Mouse (Mus musculus): ENCODE measurements around the gene Txn2.

Txn2 gene

DNA sequence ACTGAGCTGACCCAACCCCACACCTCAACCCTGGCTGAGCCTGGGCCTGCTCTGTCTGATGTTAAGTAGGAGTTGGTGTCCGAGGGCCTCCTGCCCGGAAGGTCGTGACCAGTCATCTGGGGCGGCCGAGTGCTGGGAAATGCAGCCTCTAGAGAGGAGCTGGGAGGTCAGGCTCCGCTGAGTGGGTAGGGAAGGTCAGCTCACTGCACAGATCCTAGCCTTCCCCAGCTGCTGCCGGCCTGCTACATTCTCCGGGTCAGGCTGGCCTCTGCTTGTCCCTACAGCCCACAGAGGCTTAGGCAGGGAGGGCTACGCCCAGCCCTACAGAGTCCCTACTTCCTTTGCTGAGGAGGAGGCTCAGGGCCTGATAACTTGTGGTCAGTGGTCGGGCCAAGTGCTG lies 22.3 kb downstream of the Txn2 start:
- DNase-seq (ENCODE audit: low spot score), result no peak

DNA sequence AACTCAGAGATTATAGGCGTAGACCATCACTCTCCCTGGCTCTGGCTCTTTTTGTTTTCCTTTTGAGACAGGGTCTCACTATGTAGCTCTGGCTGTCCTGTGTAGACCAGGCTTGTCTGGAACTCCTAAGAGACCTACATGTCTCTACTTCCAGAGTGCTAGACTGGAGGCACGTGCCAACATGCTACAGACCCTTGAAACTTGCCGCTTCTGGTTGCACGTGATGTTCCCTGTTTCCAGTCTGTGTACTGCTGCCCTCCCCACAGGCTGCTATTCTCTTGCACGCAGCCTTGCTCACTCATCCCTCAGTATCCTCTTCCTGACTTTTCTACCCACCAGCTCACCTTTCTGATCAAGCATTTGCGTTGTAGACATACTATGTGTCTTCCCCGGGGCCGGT lies 22.7 kb downstream of the Txn2 start:
- DNase-seq (ENCODE audit: low spot score), result no peak

DNA sequence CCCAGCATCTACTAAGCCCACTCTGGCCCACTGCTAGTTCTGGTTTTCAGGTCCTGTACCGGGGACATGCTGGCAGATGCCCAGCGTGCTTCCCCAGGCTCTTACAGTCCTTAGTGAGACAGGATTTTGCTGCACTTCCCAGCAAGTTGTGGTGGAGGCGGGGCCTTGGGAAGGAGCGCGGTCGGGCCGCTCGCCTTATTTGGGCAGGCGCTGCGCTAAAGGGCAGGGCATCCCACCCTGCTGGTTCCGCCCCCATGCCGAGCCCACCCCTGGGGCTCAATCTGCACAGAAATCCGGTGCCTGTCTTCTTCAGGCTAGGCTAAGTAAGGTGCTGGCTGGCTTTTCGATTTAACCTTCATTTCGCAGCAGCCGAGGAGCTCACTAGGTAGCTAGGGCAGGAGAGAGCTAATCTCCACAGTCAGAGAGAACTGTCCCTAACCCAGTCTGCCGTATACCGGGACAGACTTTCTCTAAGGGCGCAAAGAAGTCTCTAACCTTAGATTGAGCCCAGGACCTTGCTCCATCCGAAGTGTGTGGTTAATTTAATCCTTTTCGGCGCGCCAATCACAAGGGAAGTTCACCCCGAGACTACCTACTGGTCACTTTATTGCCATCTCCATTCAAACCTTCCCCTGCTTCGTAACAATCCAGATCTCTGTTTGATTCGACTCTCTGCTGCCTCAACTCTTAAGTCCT lies 23.4 kb downstream of the Txn2 start:
- no peak for DNase-seq (ENCODE audit: low spot score)

DNA sequence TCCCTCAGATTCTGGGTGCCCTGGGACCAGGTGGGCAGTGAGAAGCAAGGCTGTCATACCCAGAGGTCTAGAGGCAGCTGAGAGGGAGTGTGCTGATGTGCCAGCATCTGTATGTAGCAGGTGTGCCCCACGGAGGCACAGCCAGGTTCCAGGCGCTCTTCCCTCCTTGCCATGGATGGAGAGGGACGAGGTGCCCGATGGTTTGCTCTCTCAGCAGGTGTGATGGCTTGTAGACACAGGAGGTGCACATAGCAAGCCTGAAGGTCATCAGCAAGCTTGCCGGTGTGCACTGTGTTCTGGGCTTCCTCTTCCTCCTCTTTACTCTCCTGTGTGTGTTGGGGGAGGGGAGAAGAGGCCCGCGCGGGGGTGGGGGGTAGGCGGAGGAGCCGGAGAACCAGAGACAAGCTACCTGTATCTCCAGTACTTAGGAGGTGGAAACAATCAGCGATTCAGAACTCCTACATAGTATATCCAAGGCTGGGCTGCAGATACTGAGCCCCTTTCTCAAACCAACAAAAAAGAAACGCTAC lies 24.4 kb downstream of the Txn2 start:
- DNase-seq (ENCODE audit: low spot score), result no peak

DNA sequence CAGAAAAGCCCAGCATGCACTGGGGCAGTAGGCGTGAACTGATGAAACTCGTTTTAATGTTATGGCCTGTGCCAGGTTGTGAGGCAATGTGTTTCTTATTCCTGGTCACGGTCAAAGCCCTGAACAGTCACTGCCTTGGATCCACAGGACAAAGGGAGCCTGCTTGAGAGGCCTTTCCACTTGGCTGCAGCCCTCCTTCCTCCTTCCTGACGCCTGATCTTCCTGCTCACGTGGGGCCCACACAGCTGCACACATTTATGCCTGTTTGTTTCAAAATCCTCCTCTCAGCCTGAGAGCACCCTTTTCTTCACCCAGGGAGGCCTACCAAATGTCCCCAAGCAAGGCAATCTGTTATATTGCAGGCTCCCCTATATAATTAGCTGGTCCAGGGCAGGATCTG lies 25.6 kb downstream of the Txn2 start:
- DNase-seq (ENCODE audit: low spot score), result no peak

DNA sequence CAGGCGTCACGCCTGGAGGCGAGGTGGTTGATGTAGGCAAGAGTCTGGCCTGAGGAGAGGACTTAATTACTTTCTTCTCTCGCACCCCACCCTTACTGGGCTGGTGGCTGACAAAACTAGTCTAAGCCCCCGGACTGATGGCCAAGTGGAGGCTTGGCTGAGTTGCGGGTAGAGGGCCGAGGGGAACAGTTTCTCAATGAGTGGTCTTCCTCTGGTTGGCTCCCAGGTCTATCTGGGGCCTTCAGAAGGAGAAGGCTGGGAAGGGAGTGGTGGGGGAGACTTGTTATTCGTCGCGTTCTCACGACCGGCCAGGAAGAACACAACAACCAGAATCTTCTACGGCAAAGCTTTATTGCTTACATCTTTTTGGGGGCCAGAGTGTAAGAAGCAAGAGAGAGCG lies 33.9 kb downstream of the Txn2 start:
- DNase-seq (ENCODE audit: low spot score), result no peak

DNA sequence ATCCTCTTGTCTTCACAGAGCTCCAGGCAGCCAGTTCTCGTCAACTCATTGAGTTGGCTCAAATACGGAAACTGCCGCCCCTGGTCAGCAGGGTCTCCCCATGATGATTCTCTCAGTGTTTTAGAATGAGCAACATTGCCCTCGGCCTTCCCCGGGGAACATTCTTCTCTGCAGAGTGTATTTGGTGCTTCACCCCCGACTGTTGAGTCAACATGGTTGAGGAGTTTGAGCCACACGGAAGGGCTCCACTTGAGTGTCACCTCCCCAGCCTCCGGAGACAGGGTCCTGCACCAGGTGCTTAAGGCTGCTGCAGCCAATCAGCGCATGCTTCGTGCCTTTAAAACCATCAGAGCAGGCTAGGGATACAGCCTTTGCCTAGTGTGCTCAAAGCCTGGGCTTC lies 35.5 kb downstream of the Txn2 start:
- no peak for DNase-seq (ENCODE audit: low spot score)

DNA sequence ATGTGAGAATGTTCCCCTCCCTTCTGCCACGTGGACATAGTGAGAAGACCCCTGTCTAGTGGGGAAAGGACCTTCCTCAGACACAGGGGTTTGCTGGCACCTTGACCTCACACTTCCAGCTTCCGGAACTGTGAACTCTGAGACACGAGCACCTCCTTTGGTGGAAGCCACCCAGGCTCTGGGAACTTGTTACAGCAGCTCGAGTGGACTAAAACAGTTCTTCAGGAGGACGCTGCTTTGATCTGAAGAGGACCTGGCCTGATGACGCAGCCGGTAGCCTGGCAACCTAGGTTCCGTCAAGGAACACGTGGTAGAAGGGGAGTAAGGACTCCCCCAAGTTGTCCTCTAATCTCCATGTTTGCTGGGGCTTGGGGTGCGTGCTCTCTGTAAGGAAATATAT lies 36.4 kb downstream of the Txn2 start:
- DNase-seq (ENCODE audit: low spot score), result no peak

DNA sequence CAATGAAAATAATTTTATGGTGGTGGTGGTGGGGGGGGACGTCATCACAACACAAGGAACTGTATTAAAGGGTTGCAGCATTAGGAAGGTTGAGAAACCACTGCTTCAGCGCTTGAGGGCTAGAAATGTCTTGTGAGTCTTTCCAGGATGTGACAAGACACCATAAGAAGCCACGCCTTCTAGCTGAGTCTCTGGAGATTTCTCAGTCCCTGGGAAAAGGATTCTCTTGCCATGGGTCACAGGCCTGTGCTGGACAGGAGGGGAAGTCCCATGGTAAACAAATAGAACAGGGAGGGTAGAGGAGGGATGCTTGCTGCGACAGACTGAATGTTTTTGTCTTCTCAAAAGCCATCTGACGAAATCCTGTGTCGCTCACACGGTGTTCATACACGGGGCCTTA lies 37.0 kb downstream of the Txn2 start:
- no peak for DNase-seq (ENCODE audit: low spot score)

DNA sequence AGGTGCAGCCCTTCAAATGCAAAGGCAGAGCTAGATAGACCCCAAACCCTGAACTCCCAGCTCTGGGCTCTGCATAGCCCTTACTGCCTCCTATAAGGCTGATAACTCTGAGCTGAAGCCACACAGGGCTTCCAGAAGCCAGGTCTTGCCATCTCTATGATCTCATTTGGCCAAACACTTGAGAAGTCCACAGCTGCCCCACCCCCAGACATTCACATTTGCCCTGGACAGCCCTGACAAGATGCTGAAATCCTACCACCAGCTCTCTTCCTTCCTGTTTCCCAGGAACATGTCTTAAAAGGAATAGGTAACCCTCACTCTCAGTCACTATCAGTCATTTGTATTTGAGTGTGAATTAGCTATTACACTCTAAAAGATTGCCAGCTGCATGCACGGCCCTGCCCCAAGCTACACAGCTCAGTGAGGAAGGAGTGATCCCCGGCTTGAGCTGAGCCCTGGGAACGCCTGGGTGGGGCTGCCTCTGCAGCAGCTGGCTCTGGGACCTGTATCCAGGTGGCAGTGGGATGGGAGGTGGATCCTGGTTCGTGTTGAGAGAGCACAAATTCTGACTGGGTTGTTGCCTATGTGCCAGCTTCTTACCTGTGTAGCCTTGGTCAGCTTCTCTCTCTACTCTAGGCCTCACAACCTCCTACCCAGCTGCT lies 38.9 kb downstream of the Txn2 start:
- DNase-seq (ENCODE audit: low spot score), result no peak

DNA sequence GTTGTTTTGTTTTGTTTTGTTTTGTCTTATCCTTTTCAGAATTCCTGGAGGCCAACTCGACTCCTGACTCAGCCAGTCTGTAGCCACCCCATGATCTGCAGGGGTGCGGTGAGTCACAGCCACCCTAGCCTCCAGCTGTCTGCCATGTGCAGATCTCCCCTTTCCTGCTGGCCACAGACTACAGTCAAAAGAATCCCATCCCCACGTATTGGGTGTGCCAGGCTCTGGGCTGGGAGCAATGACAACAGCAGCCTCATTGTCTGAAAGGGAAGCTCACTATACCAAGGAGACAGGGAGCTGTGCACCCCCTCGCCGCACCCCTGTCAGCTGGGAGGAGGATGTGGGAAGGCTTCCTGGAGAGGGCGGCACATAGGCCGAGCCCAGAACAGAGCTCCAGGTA lies 40.5 kb downstream of the Txn2 start:
- no peak for DNase-seq (ENCODE audit: low spot score)

DNA sequence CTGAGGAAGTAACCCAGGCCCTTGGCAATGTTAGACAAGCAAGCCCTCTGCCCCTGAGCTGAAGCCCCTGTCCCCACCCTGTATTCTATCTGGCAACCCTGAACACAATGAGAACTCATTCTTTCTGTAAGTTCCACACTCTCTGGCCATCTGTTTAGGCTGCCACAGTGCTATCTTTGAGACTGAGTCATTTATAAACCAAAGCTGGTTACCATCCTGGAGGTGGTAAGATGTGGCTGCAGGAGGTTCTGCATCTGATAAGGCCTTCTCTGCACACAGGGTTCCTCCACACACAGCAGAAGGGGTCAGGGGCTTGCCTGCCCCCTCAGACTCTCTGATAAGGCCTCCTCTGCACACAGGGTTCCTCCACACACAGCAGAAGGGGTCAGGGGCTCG lies 41.7 kb downstream of the Txn2 start:
- DNase-seq (ENCODE audit: low spot score), result no peak

DNA sequence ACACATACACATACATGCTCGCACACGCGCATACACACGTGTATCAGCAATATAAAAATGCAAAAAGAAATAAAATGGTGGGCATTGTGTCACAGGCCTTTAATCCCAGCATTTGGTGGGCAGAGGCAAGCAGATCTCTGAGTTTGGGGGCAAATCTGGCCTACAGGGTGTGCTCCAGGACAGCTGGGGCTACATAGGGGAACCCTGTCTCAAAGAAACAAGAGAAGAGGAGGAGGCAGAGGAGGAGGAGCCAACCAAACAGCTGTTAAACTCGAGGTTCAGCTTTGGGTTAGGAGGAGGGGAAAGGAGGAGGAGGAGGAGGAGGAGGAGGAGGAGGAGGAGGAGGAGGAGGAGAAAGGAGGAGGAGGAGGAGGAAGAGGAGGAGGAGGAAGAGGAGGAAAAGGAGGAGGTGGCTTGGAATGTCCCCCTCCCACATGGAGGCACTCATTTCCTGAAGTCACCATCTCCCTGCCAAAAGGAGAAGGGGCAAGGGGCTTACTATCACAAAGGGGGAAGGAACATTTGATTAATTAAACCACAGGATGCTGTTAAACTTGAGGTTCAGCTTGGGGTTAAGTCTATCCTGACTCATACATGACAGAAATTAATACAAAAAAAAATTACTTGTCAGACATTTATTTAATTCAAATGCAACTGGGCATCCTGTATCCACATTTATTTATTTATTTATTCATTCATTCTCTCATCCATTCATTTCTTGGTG lies 42.3 kb downstream of the Txn2 start:
- no peak for DNase-seq (ENCODE audit: low spot score)

DNA sequence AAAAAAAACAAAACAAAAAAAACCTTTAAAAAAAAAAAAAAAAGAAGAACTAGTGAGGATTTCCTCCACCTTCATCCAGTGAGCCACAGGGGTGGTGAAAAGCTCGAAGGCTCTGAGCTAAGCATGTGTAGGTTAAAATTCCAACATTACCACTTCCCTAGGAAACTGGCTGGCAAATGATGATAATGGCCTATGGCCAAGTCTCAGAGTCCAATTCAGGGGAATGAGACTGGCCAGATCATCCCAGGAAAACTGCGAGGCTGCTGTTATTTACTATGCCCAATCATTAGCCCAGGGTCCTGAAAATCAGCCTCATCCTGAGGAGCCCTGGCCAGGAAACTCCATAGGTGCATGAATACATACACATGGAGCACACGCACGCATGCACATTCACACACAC lies 42.9 kb downstream of the Txn2 start:
- no peak for DNase-seq (ENCODE audit: low spot score)

DNA sequence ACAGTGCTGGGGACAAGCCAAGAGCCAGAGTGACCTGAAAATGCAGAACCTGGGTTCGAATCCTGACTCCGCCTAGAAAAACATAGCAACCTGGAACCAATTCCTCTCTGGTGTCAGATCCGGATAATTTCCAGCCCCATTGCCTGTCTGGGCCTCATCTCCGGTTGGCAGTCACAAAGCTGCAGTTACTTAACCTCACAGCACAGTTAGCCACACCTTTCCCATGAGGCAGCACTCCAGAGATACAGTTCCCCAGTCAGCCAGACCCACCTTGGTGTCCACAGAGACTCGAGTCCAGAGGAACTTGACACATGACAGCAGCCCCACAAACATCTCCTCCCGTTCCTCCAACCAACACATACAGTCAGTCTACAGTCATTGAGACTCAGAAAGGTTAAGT lies 43.6 kb downstream of the Txn2 start:
- DNase-seq (ENCODE audit: low spot score), result no peak

DNA sequence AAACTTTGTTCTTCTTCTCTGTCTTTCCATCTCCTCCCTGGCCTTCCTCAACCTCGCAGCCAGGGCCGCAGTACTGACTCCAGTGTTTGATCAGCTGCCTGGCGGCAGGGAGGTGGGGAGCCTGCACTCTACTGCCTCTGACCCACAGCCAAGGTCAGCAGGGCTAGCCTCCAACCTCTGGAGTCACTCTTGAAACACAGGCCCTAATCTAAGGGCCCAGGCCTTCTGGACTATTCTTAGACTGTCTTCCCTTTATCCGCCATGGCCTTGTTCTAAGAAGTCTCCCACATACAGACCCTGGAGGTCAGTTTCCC lies 45.2 kb downstream of the Txn2 start:
- no peak for DNase-seq (ENCODE audit: low spot score)

DNA sequence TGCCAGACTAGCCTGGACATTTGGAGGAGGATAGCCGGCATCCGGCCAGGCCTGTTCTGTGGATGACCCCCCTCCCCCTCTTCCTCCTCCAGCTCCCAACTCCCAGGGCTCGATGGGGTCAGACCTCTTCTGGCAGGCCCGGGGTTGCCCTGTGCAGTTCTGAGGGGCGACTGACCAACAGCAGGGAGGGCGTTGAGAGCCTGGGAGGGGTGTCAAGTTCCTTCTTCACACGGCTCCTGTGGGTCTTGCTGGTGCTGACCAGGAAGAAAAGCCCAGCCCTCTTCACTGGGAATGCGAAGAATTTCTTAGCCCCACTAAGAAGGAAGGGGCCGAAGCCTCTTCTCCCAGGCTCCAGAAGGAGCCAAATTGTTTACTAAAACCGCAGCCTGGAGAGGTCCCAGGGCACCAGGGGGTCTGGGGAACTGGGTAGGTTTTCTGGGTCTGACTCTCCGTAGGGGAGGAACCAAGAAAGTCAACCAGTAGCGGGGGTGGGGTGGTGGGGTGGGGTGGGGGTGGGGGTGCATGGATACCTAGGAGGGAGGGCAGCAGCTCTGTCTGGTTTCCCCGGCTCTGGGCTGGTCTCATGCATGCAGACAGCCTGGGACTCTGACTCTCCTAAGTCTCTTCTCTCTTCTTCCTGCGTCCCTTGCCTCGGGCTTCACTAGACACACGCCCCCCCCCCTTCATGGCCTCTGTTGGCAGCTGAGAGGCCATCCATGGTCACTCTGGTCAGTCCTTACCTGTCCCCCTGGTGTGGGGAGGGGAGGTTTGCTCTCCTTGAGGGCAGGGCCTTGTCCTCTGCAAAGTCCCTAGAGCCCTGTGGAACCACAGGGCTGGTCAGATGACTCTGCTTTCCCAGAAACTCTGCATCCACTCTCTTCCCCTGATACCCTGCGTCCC lies 45.8 kb downstream of the Txn2 start:
- DNase-seq (ENCODE audit: low spot score), result no peak

DNA sequence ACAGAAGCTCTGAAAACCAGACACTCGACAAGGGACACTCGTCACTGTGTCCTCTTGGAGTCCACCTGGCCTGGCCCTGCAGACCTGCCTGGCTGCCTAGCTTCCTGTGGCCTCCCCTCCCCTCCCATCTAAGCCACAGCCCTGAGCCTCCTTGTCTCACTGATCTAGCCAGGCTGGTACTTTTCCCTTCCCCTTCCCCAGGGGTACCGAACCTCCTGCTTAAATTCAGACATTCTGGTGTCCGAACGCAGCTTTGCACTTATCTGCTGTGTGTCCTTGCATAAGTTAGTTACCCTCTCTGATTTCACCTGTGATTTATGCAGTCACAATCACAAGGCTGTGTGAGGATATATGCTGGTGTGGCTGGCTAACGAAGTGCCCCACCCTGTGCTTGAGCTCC lies 46.5 kb downstream of the Txn2 start:
- no peak for DNase-seq (ENCODE audit: low spot score)

DNA sequence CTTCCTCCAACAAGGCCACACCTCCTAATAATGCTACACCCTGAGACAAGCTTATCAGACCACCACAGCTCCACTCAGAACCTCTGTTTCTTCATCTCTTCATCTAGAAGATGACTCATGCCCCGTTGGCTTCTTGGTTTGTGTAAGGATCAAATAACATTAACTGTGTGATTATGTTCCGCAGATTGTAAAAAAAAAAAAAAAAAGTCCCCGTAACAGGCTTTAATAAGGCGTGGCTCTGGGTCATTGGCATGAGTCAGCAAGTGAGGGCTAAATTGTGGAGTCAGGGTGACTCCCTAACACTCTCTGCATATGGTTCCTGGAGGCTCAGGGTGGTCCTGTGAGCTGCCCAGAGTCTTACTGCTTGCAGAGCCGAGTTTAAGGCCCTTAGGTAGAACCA lies 47.1 kb downstream of the Txn2 start:
- no peak for DNase-seq (ENCODE audit: low spot score)

DNA sequence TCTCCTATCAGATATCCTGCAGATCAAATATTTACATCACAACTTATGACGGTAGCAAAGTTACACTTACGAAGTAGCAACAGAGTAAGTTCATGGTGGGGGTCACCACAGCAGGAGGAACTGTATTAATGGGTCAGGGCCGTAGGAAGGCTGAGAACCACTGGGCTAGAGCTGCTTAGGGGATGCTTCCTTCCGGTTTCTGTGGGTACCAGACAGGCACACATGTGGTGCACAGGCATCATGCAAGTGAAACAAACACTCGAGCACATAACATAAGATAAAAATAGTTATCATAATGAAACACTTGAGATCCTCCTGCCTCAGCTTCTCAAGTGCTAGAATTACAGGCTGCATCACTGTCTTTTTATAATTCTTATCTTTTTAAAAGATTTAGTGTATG lies 48.1 kb downstream of the Txn2 start:
- DNase-seq (ENCODE audit: low spot score), result no peak

DNA sequence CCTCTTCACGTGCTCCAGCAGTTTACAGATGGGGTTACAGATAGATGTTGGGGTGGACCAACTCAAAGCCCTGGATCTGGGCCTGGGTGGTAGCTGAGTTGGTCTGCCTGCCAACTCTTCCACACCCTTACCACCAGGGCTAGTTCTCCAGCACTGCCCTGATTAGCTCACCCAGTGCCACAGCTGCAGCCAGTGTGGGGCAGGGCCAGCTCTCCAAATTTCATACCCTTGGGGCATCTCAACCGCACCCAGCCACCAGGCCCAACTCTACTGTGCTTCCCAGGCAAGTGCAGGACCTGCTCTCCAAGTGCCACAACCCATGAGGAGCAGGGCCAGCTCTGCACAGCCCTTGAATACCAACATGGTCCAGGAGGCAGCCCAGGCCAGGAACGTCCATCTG lies 49.0 kb downstream of the Txn2 start:
- DNase-seq (ENCODE audit: low spot score), result no peak

DNA sequence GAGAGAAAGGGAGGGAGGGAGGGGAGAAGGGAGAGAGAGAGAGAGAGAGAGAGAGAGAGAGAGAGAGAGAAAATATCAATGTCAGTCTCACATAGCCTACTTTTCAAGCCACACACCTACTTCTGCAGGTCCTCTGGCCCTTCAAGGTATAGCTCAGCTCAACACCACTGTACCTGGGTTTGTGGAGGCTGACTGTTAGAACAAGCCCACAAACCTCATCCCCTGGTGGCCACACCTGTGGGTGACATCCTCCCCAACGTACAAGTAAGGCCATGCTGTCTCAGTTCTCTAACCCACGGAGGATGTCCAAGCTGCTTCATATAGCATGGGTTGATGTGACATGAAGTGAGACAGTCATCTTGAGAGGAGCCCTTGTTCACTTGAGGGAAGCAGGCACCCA lies 51.6 kb downstream of the Txn2 start:
- DNase-seq (ENCODE audit: low spot score), result no peak

DNA sequence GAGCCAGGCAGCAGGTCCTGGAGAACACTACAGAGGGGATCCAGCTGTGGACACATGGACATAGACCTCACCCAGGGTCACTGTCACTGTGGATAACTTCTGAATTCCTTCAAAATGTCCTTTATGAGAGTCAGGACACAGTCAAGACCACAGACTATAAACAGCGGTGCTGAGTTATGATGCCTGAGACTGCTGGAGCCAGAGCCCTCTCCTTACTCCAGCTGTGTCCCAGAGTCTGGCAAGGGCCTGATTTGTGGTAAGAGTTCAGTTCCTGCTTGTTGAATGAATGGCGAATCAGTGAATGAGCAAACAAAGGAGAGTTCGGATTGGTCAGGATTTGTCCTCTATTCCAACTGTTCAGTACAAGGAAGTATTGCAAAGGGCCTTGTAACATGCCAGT lies 52.1 kb downstream of the Txn2 start:
- no peak for DNase-seq (ENCODE audit: low spot score)

Measured in left cerebral cortex, adult 11 months (tissue).